Mouse (Mus musculus) lung, embryonic 14.5 days (tissue): ENCODE results near the gene Slc39a13. TPM values are rescaled to one million over a fixed set of nuclear protein-coding genes. Genes with fewer than 3 reads are reported as not detected.
A peak's percentile ranks its signal among the peaks of the same experiment; 100 is the strongest.

ENCODE experiments used
- ATAC-seq: fragments of 200-750 bp; cut with Nextera tagmentation; 2 replicates; pipeline ENCODE4 v1.8.0; 2017; ENCODE audit warnings: mild to moderate bottlenecking, moderate TSS enrichment, moderate library complexity; ENCODE audit not compliant: insufficient read depth
- DNase-seq: peaks from one replicate; pipeline ENCODE4 v3.0.0-alpha.2; 2015
- H3K27ac ChIP-seq: fragments of 300-500 bp; sonication (generic); 2 replicates; pipeline ENCODE4 v1.5.1; 2014; ENCODE audit warnings: low read depth, mild to moderate bottlenecking, moderate library complexity
- H3K27me3 ChIP-seq: fragments of 300-500 bp; sonication (generic); 2 replicates; pipeline ENCODE4 v1.6.1; 2014; ENCODE audit warnings: low read length, control low read depth; ENCODE audit not compliant: insufficient read depth
- H3K36me3 ChIP-seq: fragments of 300-500 bp; sonication (generic); 2 replicates; pipeline ENCODE4 v1.6.1; 2014; ENCODE audit warnings: control low read depth; ENCODE audit not compliant: insufficient read depth
- H3K4me1 ChIP-seq: fragments of 300-500 bp; sonication (generic); 2 replicates; pipeline ENCODE4 v1.6.1; 2014; ENCODE audit warnings: antibody characterized with exemption, control low read depth; ENCODE audit not compliant: insufficient read depth
- H3K4me2 ChIP-seq: fragments of 300-500 bp; sonication (generic); 2 replicates; pipeline ENCODE4 v1.6.1; 2014; ENCODE audit warnings: mild to moderate bottlenecking
- H3K4me3 ChIP-seq: fragments of 300-500 bp; sonication (generic); 2 replicates; pipeline ENCODE4 v1.5.1; 2014; ENCODE audit warnings: low read depth, low read length
- H3K9ac ChIP-seq: fragments of 300-500 bp; sonication (generic); 2 replicates; pipeline ENCODE4 v1.6.1; 2014
- H3K9me3 ChIP-seq: fragments of 300-500 bp; sonication (generic); 2 replicates; pipeline ENCODE4 v1.6.1; 2016; ENCODE audit warnings: low read depth, low read length, control low read depth
- CTCF ChIP-seq: IDR thresholded peaks from 2 replicates; pipeline ENCODE4 v1.5.1; 2016; ENCODE audit warnings: antibody characterized with exemption, low read depth
- WGBS: fragments of 180-500 bp; shearing (Covaris S2); extraction: QIAGEN DNeasy Blood & Tissue Kit; methylation state at CpG from one replicate; pipeline ENCODE4 v1.1.7; 2014; 5-methylcytosine and 5-hydroxymethylcytosine counted together
- polyA plus RNA-seq: library from polyadenylated mRNA; unstranded; fragments of >200 nt; fragmentation: Nextera tagmentation; extraction: Ambion mirVana; gene quantifications from 2 replicates; pipeline ENCODE4 v1.2.1, GENCODE M21; 2014

Gene Slc39a13
- polyA plus RNA-seq, 1 experiment from 2014 or later: 33.3 TPM

GRCm38 (mm10) chr2:91065544-91065943 lies 4.7 kb downstream of the Slc39a13 start:
- WGBS: 49% methylated on average over 3 of the region's 3 CpGs
- Histone ChIP-seq H3K4me2 (no peak overlapping the region), H3K36me3 (peaks cover 62% of the 10 kb centered on the region), H3K27ac (no peak overlapping the region), H3K9me3 (no peaks in the 10 kb centered on the region), H3K4me3 (no peak overlapping the region), H3K9ac (no peak overlapping the region), H3K4me1 (peaks cover 6% of the 10 kb centered on the region; the same call in 1 of the 2 replicates), H3K27me3 (no peaks in the 10 kb centered on the region)
- peak; percentile 76 for TF ChIP-seq CTCF
- ATAC-seq (no peak), DNase-seq (peak; percentile 59)

- DNase-seq: no peak
- no peak overlapping the region for H3K27ac ChIP-seq
- H3K27me3 ChIP-seq: no peaks in the 10 kb centered on the region
- ATAC-seq: no peak
- no peaks in the 10 kb centered on the region for H3K9me3 ChIP-seq
- H3K9ac ChIP-seq: no peak overlapping the region
- TF ChIP-seq CTCF: peak; percentile 18; the same call in 1 of the 2 replicates
- peaks cover 75% of the 10 kb centered on the region for H3K36me3 ChIP-seq
- WGBS: 83% methylated on average over 6 of the region's 6 CpGs
- H3K4me3 ChIP-seq: no peak overlapping the region
- no peak overlapping the region for H3K4me2 ChIP-seq
- H3K4me1 ChIP-seq: peaks cover 4% of the 10 kb centered on the region; the same call in 1 of the 2 replicates
These were observed 6.0 kb downstream of the Slc39a13 start for GRCm38 (mm10) chr2:91064211-91064610.

GRCm38 (mm10) chr2:91062779-91063606 lies 7.2 kb downstream of the Slc39a13 start:
- Histone ChIP-seq H3K36me3 (peaks cover 87% of the 10 kb centered on the region), H3K9me3 (no peaks in the 10 kb centered on the region), H3K4me2 (no peak overlapping the region), H3K27ac (no peak overlapping the region), H3K4me3 (no peak overlapping the region), H3K4me1 (no peaks in the 10 kb centered on the region), H3K9ac (no peak overlapping the region), H3K27me3 (no peaks in the 10 kb centered on the region)
- no peak for TF ChIP-seq CTCF
- no peak for DNase-seq
- 88% methylated on average over 16 of the region's 16 CpGs for WGBS
- ATAC-seq: no peak

- no peak for TF ChIP-seq CTCF
- H3K4me3 ChIP-seq: no peak overlapping the region
- ATAC-seq: peak; percentile 29
- DNase-seq: peak; percentile 46
- no peak overlapping the region for H3K4me2 ChIP-seq
- H3K36me3 ChIP-seq: peaks cover 92% of the 10 kb centered on the region
- no peaks in the 10 kb centered on the region for H3K4me1 ChIP-seq
- H3K9me3 ChIP-seq: no peaks in the 10 kb centered on the region
- H3K27me3 ChIP-seq: no peaks in the 10 kb centered on the region
- H3K27ac ChIP-seq: 0 out of 2 replicates have a peak overlapping the region, but pooled peaks have one; percentile 43
- no peak overlapping the region for H3K9ac ChIP-seq
- 70% methylated on average over 6 of the region's 6 CpGs for WGBS
These were observed 8.3 kb downstream of the Slc39a13 start for GRCm38 (mm10) chr2:91061849-91062481.

GRCm38 (mm10) chr2:91060544-91061355 lies 9.5 kb downstream of the Slc39a13 start:
- no peak overlapping the region for H3K27ac ChIP-seq
- H3K9ac ChIP-seq: no peak overlapping the region
- 71% methylated on average over 10 of the region's 10 CpGs for WGBS
- H3K9me3 ChIP-seq: no peaks in the 10 kb centered on the region
- no peaks in the 10 kb centered on the region for H3K4me1 ChIP-seq
- H3K36me3 ChIP-seq: peaks cover 95% of the 10 kb centered on the region
- DNase-seq: peak; percentile 71
- peak; percentile 26 for ATAC-seq
- H3K4me2 ChIP-seq: no peak overlapping the region
- no peaks in the 10 kb centered on the region for H3K27me3 ChIP-seq
- TF ChIP-seq CTCF: peak; percentile 77
- H3K4me3 ChIP-seq: no peak overlapping the region

GRCm38 (mm10) chr2:91059376-91059775 lies 10.8 kb downstream of the Slc39a13 start:
- ATAC-seq (no peak), DNase-seq (no peak)
- no peak overlapping the region for H3K4me2 ChIP-seq
- H3K4me1 ChIP-seq: peaks cover 5% of the 10 kb centered on the region; the same call in 1 of the 2 replicates
- no peak overlapping the region for H3K27ac ChIP-seq
- H3K27me3 ChIP-seq: no peaks in the 10 kb centered on the region
- no peak for TF ChIP-seq CTCF
- H3K4me3 ChIP-seq: no peak overlapping the region
- WGBS: 88% methylated on average over 2 of the region's 2 CpGs
- no peak overlapping the region for H3K9ac ChIP-seq
- H3K9me3 ChIP-seq: no peaks in the 10 kb centered on the region
- H3K36me3 ChIP-seq: peaks cover 91% of the 10 kb centered on the region
